Mouse (Mus musculus) hindbrain, embryonic 15.5 days (tissue): ENCODE measurements around the gene Supt4a. TPM values are rescaled to one million over a fixed set of nuclear protein-coding genes. Genes with fewer than 3 reads are reported as not detected.
A peak's percentile ranks its signal among the peaks of the same experiment; 100 is the strongest.

ENCODE experiments used
- ATAC-seq: fragments of 200-750 bp; cut with Nextera tagmentation; 2 replicates; pipeline ENCODE4 v1.8.0; 2017; ENCODE audit warnings: low read depth, moderate number of reproducible peaks, moderate TSS enrichment; ENCODE audit not compliant: low FRiP score
- H3K27ac ChIP-seq: fragments of 300-500 bp; sonication (generic); replicated peaks from 2 replicates; pipeline ENCODE4 v1.5.1; 2015; ENCODE audit warnings: mild to moderate bottlenecking, inconsistent platforms
- H3K27me3 ChIP-seq: fragments of 300-500 bp; sonication (generic); 2 replicates; pipeline ENCODE4 v1.6.1; 2015; ENCODE audit warnings: control low read depth, inconsistent platforms
- H3K36me3 ChIP-seq: fragments of 300-500 bp; sonication (generic); 2 replicates; pipeline ENCODE4 v1.6.1; 2015; ENCODE audit warnings: control low read depth, inconsistent platforms
- H3K4me1 ChIP-seq: fragments of 300-500 bp; sonication (generic); replicated peaks from 2 replicates; pipeline ENCODE4 v1.6.1; 2015; ENCODE audit warnings: control low read depth, inconsistent platforms
- H3K4me2 ChIP-seq: fragments of 300-500 bp; sonication (generic); 2 replicates; pipeline ENCODE4 v1.6.1; 2015; ENCODE audit warnings: moderate library complexity, mild to moderate bottlenecking, inconsistent platforms
- H3K4me3 ChIP-seq: fragments of 300-500 bp; sonication (generic); 2 replicates; pipeline ENCODE4 v1.5.1; 2015; ENCODE audit warnings: mild to moderate bottlenecking, inconsistent platforms
- H3K9ac ChIP-seq: fragments of 300-500 bp; sonication (generic); 2 replicates; pipeline ENCODE4 v1.6.1; 2015; ENCODE audit warnings: inconsistent platforms
- H3K9me3 ChIP-seq: fragments of 300-500 bp; sonication (generic); 2 replicates; pipeline ENCODE4 v1.6.1; 2016; ENCODE audit warnings: control low read depth, inconsistent platforms
- WGBS: fragments of 180-500 bp; shearing (Covaris S2); methylation state at CpG from one replicate; pipeline ENCODE4 v1.1.7; 2015; 5-methylcytosine and 5-hydroxymethylcytosine counted together
- polyA plus RNA-seq: library from polyadenylated mRNA; unstranded; fragments of >200 nt; fragmentation: Nextera tagmentation; extraction: Ambion mirVana; gene quantifications from 2 replicates; pipeline ENCODE4 v1.2.1, GENCODE M21; 2015

Gene Supt4a
- polyA plus RNA-seq, 1 experiment from 2014 or later, result 130 TPM

DNA sequence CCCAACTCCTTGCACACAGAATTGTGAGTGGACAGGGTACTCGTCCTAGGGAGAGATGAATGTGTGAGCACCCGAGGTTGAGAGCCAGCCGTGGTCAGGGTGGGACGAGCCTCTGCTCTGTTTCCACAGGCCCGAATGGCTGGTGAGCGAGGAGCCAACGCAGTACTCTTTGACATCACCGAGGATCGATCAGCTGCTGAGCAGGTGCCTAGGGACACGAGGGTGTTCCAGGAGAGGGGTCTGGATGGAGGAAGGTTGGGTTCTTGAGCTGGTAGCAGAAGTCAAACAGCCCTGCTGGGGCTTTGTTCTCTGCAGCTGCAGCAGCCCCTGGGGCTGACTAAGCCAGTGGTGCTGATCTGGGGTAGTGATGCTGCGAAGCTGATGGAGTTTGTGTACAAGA, 10.3 kb upstream of the Supt4a start:
- H3K4me2 ChIP-seq, result no peak overlapping the region
- whole genome bisulfite sequencing, result 72% methylated on average over 11 of the region's 11 CpGs
- no peak overlapping the region for H3K4me3 ChIP-seq
- no peaks in the 10 kb centered on the region for H3K27me3 ChIP-seq
- H3K9me3 ChIP-seq, result no peaks in the 10 kb centered on the region
- no peak overlapping the region for H3K9ac ChIP-seq
- no peaks in the 10 kb centered on the region for H3K36me3 ChIP-seq
- no peak for ATAC-seq
- no peak overlapping the region for H3K27ac ChIP-seq
- 0 out of 2 replicates have a peak, but pooled peaks cover 3% of the 10 kb centered on the region for H3K4me1 ChIP-seq

DNA sequence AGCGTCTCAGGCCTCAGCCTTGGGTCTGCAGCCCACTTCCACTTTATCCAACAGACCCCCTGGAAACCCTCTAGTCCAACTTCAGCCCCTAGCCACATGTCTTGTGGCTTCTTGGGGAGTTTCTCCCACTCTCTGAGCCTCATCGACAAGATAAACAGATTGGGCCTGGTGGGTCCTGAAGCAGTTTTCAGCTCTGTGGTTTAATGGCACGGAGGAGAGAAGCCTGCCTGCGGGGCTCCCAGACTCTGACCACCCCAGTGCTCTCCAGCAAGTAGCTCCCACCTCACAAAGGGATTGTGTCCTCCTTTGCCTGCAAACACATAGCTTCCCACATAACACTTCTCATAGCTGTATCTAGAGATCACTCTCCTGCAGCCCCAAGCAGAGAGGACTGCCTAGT, 9.9 kb upstream of the Supt4a start:
- WGBS, result 73% methylated on average over 4 of the region's 4 CpGs
- Histone ChIP-seq H3K4me2 (no peak overlapping the region), H3K9me3 (no peaks in the 10 kb centered on the region), H3K27me3 (no peaks in the 10 kb centered on the region), H3K4me3 (no peak overlapping the region), H3K9ac (no peak overlapping the region), H3K36me3 (no peaks in the 10 kb centered on the region), H3K27ac (no peak overlapping the region), H3K4me1 (0 out of 2 replicates have a peak, but pooled peaks cover 3% of the 10 kb centered on the region)
- no peak for ATAC-seq

DNA sequence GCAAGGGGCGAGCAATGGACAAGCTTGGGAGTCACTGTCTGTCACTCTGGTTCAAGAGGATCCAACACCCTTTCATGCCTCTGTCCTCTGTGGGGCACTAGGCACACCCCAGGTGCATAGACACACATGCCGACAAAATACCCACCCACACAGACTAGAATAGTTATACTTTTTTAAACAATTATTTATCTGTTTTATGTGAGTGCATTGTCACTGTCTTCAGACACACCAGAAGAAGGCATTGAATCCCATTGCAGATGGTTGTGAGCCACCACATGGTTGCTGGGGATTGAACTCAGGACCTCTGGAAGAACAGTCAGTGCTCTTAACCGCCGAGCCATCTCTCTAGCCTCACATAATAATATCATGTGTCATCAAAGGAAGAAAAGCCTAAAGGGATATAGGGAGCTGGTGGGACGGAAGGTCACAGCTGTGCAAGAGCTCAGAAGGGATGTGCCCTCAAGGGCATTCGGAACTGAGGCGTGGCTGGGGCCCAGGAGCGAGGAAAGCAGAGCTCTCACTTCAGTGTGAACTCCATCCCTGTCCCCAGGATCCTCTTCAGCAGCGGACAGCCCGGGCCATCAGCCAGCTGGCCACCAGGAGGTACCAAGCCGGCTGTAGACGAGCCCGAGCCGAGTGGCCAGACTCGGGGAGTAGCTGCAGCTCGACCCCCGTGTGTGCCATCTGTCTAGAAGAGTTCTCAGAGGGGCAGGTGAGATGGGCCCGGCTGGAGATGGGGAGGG, 8.3 kb upstream of the Supt4a start:
- no peak overlapping the region for H3K27ac ChIP-seq
- no peak for ATAC-seq
- WGBS, result 72% methylated on average over 18 of the region's 18 CpGs

DNA sequence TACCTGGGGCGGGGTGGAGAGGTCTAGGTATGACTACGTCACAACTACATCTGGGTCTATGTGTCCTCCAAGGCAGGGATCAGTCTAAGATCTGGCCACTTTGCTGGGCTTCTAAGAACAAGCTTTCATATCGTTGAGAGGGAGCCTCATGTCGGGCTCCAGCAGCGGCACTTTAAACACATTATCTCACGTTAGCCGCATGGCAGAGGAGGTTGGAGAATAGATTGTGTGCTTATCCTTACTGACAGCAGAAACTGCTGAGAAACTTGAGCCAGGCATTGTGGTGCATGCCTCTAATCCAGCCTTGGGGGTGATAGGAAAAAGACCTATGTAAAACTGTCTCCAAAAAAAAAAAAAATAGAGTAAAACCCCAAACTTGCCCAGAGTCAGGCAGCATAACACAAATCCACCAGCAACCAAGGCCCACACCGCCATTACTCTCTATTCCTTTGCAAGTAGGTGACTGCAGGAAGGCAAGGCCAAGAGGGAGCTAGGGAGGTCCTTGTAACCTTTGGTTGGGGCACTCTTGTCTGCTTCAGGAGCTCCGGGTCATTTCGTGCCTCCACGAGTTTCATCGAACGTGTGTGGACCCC, 7.7 kb upstream of the Supt4a start:
- no peaks in the 10 kb centered on the region for H3K36me3 ChIP-seq
- no peak overlapping the region for H3K4me3 ChIP-seq
- H3K27ac ChIP-seq, result no peak overlapping the region
- H3K4me2 ChIP-seq, result no peak overlapping the region
- no peak for ATAC-seq
- no peaks in the 10 kb centered on the region for H3K9me3 ChIP-seq
- 92% methylated on average over 13 of the region's 13 CpGs for WGBS
- H3K4me1 ChIP-seq, result 0 out of 2 replicates have a peak, but pooled peaks cover 8% of the 10 kb centered on the region
- H3K27me3 ChIP-seq, result no peaks in the 10 kb centered on the region
- no peak overlapping the region for H3K9ac ChIP-seq

More for the DNA sequence above, 8.3 kb upstream of the Supt4a start:
- Histone ChIP-seq H3K27me3 (no peaks in the 10 kb centered on the region), H3K4me3 (no peak overlapping the region), H3K9me3 (no peaks in the 10 kb centered on the region), H3K9ac (no peak overlapping the region), H3K4me2 (no peak overlapping the region), H3K4me1 (0 out of 2 replicates have a peak, but pooled peaks cover 6% of the 10 kb centered on the region), H3K36me3 (no peaks in the 10 kb centered on the region)

DNA sequence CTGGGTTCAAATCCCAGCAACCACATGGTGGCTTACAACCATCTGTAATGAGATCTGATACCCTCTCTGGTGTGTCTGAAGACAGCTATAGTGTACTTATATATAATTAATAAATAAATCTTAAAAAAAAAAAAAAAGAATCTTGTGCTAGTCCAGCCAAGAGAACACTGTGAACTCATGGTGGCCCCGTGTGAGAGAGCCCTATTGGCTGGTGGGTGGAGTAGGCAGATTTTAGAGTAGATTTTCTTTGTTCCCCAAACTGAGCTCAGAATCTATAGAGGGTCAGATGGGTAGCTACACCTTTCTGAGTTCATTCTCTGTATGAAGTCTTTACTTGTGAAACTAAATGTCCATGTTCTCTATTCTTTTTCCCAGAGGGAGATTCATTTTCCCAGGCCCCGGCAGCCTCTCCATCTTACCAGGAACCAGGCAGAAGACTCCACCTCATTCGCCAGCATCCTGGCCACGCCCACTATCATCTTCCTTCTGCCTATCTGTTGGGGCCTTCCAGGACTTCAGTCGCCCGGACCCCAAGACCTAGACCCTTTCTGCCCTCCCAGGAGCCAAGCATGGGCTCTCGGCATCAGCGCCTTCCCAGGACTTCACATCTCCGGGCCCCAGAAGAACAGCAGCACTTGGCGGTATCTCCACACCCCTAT, 6.6 kb upstream of the Supt4a start:
- no peaks in the 10 kb centered on the region for H3K36me3 ChIP-seq
- no peaks in the 10 kb centered on the region for H3K27me3 ChIP-seq
- H3K9me3 ChIP-seq, result no peaks in the 10 kb centered on the region
- H3K4me3 ChIP-seq, result no peak overlapping the region
- no peak overlapping the region for H3K27ac ChIP-seq
- no peak overlapping the region for H3K9ac ChIP-seq
- H3K4me2 ChIP-seq, result no peak overlapping the region
- H3K4me1 ChIP-seq, result 0 out of 2 replicates have a peak, but pooled peaks cover 7% of the 10 kb centered on the region
- no peak for ATAC-seq
- 81% methylated on average over 10 of the region's 10 CpGs for WGBS

DNA sequence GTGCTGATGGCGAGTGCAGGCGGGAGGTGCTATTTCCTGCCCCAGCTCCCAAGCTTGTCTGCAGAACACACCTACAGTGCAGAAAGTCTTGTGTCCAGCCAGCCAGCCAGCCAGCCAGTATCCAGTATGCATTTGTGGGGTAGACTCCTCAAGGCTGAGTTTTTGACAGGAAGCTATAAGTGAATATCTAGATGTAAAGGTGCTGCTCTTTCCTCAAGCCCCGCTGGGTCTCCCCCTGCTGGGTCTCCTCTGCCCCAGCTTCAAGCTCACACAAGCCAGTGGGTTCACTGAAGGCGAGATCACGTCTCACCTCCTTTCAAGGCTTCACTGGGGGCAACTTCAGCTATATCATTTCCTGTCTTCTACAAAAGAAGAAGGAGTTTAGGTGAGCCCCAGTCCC, 3.0 kb upstream of the Supt4a start:
- H3K9ac ChIP-seq, result peak overlapping the region; percentile 7; the same call in 1 of the 2 replicates
- no peak for ATAC-seq
- H3K36me3 ChIP-seq, result peaks cover 2% of the 10 kb centered on the region; the same call in 1 of the 2 replicates
- WGBS, result 61% methylated on average over 5 of the region's 5 CpGs
- H3K4me3 ChIP-seq, result no peak overlapping the region
- no peak overlapping the region for H3K27ac ChIP-seq
- H3K27me3 ChIP-seq, result no peaks in the 10 kb centered on the region
- no peaks in the 10 kb centered on the region for H3K9me3 ChIP-seq
- H3K4me2 ChIP-seq, result peak overlapping the region; percentile 31
- H3K4me1 ChIP-seq, result peaks cover 20% of the 10 kb centered on the region

DNA sequence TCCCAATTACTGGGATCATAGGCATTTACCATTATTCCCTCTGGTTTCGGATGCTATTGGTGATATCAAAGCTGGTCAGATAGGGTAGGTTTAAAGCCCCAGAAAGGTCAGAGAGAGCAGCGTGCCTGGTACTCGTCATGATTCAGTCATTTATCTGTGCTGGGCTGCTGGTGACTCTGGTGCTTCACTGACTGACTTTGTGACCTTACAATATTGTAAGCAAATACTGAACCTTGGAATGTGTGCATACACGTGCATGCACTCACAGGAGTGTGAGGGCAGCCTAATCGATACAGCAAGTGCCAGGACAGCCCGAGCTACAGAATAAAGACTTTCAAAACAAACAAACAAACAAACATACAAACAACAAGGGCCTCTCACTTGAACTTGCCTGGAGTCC, 1.7 kb upstream of the Supt4a start:
- Histone ChIP-seq H3K9me3 (no peaks in the 10 kb centered on the region), H3K9ac (no peak overlapping the region), H3K4me2 (no peak overlapping the region), H3K36me3 (peaks cover 11% of the 10 kb centered on the region; the same call in 1 of the 2 replicates), H3K27ac (no peak overlapping the region), H3K27me3 (no peaks in the 10 kb centered on the region), H3K4me1 (peaks cover 20% of the 10 kb centered on the region), H3K4me3 (no peak overlapping the region)
- 93% methylated on average over 6 of the region's 6 CpGs for WGBS
- no peak for ATAC-seq

DNA sequence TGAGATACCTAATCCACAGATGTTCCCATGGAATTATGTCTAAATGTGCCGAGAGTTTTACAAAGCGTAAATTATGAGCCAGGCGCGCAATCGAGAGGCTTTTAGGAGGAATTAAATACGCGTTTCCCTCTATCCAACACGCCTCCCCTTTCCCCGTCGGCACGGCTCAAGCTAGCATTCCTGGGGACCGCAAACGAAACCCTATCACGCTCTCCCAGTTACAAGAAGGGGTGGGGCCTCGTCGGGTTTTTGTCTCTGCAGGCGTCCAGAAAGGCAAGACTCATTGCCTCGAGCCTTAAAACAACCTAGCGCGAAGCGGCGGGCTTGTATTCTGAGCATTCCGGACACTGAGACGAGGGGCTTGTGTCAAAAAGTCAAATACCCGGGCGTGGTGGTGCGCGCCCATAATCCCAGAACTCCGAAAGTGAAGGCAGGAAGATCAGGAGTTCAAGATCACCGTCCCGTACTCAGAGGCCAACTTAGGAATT, 661 bp upstream of the Supt4a start:
- Histone ChIP-seq H3K4me1 (peaks cover 20% of the 10 kb centered on the region), H3K9me3 (no peaks in the 10 kb centered on the region), H3K9ac (peak overlapping the region; percentile 87), H3K4me3 (peak overlapping the region; percentile 91), H3K36me3 (peaks cover 15% of the 10 kb centered on the region; the same call in 1 of the 2 replicates), H3K27ac (peak overlapping the region; percentile 79), H3K4me2 (peak overlapping the region; percentile 82), H3K27me3 (no peaks in the 10 kb centered on the region)
- WGBS, result 2% methylated on average over 31 of the region's 31 CpGs
- ATAC-seq, result peak; percentile 54

DNA sequence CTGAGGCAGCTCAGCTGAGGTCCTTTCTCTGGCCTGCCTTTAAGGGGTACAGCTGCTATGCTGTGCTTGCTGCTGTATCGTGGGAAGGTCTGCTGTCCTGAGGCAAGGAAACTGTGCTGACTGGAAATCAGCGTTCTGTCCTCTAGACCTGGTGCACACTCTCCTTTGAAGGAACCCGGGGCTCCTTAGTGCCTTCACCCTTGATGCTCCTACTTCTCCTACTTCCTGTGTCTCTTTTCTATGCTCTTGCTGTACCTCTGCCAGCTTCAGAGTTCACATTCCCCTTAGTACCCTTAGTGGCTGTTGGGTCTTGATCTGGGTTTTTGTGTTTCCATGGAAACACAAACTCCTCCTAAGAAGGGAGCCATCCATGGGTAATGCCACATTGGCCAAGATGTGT, 6.3 kb downstream of the Supt4a start:
- Histone ChIP-seq H3K4me1 (no peaks in the 10 kb centered on the region), H3K4me2 (no peak overlapping the region), H3K4me3 (no peak overlapping the region), H3K27ac (no peak overlapping the region), H3K27me3 (no peaks in the 10 kb centered on the region), H3K9ac (no peak overlapping the region), H3K9me3 (no peaks in the 10 kb centered on the region), H3K36me3 (peaks cover 35% of the 10 kb centered on the region)
- ATAC-seq, result no peak
- WGBS, result 91% methylated on average over 3 of the region's 3 CpGs

DNA sequence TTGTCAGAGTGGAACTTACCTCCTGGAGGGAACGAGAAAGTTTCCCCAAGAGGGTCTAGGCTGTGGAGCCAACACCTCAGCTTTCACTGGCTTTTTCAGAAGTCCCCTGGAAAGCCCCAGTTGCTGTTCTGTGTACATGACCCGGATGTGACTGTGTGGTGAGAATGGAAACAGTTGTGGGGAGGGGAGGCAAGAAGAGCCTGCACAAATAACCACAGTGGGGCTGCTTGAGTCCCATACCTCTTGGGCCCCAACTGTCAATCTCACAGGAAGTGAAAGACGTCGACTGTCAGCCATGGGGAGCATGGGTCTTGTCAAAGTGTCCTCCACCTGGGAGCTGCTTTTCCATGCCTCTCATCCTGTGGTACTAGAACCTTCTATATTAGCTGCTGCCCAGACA, 7.6 kb downstream of the Supt4a start:
- H3K36me3 ChIP-seq, result peaks cover 27% of the 10 kb centered on the region
- no peak for ATAC-seq
- no peak overlapping the region for H3K27ac ChIP-seq
- H3K9ac ChIP-seq, result no peak overlapping the region
- 80% methylated on average over 4 of the region's 4 CpGs for WGBS
- H3K4me1 ChIP-seq, result no peaks in the 10 kb centered on the region
- no peak overlapping the region for H3K4me3 ChIP-seq
- H3K9me3 ChIP-seq, result no peaks in the 10 kb centered on the region
- H3K4me2 ChIP-seq, result no peak overlapping the region
- H3K27me3 ChIP-seq, result no peaks in the 10 kb centered on the region

DNA sequence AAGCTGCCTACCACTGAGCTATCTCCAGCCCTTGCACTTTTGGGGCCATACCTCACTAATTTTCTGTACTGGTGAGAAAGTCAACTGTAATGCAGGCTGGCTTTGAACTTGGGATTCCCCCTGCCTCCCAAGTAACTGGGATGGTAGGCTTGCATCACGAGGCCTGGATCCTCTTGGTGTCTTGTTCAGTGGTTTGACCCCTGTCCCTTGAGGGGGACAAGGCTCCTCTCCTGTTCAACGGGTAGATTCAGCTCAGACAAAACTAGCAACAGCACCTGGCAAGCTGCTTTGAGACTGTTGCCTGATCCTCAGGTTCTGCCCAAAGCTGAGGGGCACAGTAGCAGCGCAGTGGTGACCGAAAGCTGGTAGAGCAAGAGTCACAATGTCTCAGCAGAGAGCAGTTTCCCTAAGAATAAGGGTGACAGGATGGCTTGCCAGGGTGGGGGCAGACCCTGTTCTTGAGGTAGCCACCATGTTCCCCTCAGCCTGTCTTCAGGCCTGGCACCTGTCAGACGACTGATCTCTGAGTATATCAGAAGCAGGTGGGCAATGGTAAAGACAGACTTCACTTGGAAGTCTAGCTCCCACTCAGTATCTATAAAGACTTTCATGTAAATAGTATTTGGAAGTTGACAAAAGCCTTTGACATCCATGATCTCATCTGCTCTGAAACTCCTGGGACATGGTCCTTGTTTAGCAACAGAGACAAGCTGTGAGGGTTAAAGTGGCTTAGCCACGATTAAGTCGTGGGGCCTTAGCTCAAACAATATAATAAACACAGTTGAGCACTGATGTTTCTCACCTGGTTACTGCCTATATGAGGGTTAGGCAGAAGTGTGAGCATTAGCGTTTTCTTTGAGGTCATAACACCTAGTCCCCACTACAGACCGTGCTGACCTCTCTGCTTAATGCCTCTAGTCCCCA, 8.5 kb downstream of the Supt4a start:
- Histone ChIP-seq H3K4me2 (no peak overlapping the region), H3K9me3 (no peaks in the 10 kb centered on the region), H3K4me1 (no peaks in the 10 kb centered on the region), H3K36me3 (peaks cover 22% of the 10 kb centered on the region), H3K4me3 (no peak overlapping the region), H3K27ac (no peak overlapping the region), H3K9ac (no peak overlapping the region), H3K27me3 (no peaks in the 10 kb centered on the region)
- no peak for ATAC-seq
- 83% methylated on average over 9 of the region's 9 CpGs for WGBS
